Mouse (Mus musculus) kidney, adult 2 months (tissue): ENCODE results near the gene Klhl7.
A peak's percentile ranks its signal among the peaks of the same experiment; 100 is the strongest.

Source experiments
- CTCF ChIP-seq: fragments of 200-500 bp; conservative IDR thresholded peaks from 2 replicates; pipeline ENCODE4 v1.5.1; 2011; ENCODE audit warnings: low read depth, mild to moderate bottlenecking, control low read depth, low read length, moderate library complexity, mixed read lengths; ENCODE audit not compliant: insufficient read depth, insufficient read length
- POLR2A ChIP-seq: fragments of 200-500 bp; IDR thresholded peaks from one replicate; pipeline ENCODE4 v1.6.1; 2011; ENCODE audit warnings: low read depth, low read length, control low read depth

DNA sequence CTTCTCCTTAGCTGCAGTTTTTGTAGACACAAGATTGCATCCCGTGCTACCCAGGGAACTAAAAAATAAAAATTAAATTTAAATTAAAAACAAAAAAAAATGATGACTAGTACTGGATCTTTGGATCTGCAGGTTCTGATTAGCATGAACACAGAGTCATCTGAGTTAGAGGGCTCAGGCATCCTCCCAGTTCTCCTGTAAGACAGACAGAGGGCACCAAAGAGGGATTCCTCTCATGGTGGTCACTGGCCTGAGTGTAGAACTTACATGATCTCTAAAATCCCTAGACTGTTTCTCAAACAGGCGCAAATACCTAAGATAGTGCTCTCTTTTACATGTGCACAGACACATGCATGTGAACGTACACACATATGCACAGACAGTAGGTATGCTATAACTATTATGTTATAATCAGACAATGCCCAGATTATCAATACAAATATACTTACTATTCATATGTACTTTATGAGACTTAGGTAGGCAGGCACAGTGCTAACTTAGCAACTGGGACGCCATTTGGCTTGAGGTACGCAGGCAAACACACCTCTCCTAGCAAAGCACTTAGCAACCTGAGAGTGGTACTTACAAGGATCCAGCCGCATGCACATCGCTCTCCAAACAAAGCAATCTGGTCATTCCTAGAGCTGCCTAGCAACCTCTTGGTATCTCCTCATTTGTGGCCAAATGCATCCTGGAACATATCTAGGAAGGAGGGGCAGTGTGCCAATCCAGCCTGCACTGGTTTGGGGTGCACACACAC, 21.8 kb upstream of the Klhl7 start:
- TF ChIP-seq CTCF (0 out of 2 replicates have a peak, but pooled peaks have one; percentile 10), POLR2A (no peak)
